Mouse (Mus musculus) liver, embryonic 12.5 days (tissue): ENCODE data around the gene Gcdh. TPM values are rescaled to one million over a fixed set of nuclear protein-coding genes. Genes with fewer than 3 reads are reported as not detected.

Experiments
- ATAC-seq: fragments of 200-750 bp; cut with Nextera tagmentation; 2 replicates; pipeline ENCODE4 v1.8.0; 2017; ENCODE audit warnings: moderate number of reproducible peaks, mild to moderate bottlenecking, moderate library complexity
- H3K27ac ChIP-seq: fragments of 300-500 bp; sonication (generic); 2 replicates; pipeline ENCODE4 v1.5.1; 2016; ENCODE audit warnings: mild to moderate bottlenecking
- H3K27me3 ChIP-seq: fragments of 300-500 bp; sonication (generic); replicated peaks from 2 replicates; pipeline ENCODE4 v1.6.1; 2016; ENCODE audit warnings: mild to moderate bottlenecking, moderate library complexity
- H3K36me3 ChIP-seq: fragments of 300-500 bp; sonication (generic); 2 replicates; pipeline ENCODE4 v1.6.1; 2016; ENCODE audit warnings: mild to moderate bottlenecking, moderate library complexity
- H3K4me1 ChIP-seq: fragments of 300-500 bp; sonication (generic); 2 replicates; pipeline ENCODE4 v1.6.1; 2016
- H3K4me2 ChIP-seq: fragments of 300-500 bp; sonication (generic); 2 replicates; pipeline ENCODE4 v1.6.1; 2016; ENCODE audit warnings: mild to moderate bottlenecking, moderate library complexity
- H3K4me3 ChIP-seq: fragments of 300-500 bp; sonication (generic); 2 replicates; pipeline ENCODE4 v1.5.1; 2016; ENCODE audit warnings: mild to moderate bottlenecking, moderate library complexity
- H3K9ac ChIP-seq: fragments of 300-500 bp; sonication (generic); 2 replicates; pipeline ENCODE4 v1.6.1; 2016; ENCODE audit warnings: mild to moderate bottlenecking, moderate library complexity
- H3K9me3 ChIP-seq: fragments of 300-500 bp; sonication (generic); replicated peaks from 2 replicates; pipeline ENCODE4 v1.6.1; 2016; ENCODE audit warnings: mild to moderate bottlenecking, moderate library complexity
- WGBS: fragments of 180-500 bp; shearing (Covaris S2); methylation state at CpG from one replicate; pipeline ENCODE4 v1.1.7; 2016; ENCODE audit not compliant: insufficient replicate concordance; 5-methylcytosine and 5-hydroxymethylcytosine counted together
- microRNA-seq: library from miRNA; unstranded; fragments of <30 nt; microRNA quantifications from one replicate; pipeline ENCODE4, GENCODE M21; 2017
- polyA plus RNA-seq: library from polyadenylated mRNA; unstranded; fragments of >200 nt; fragmentation: Nextera tagmentation; extraction: Ambion mirVana; gene quantifications from 2 replicates; pipeline ENCODE4 v1.2.1, GENCODE M21; 2016

The Gcdh gene
- polyA plus RNA-seq, 1 experiment from 2014 or later, result 44.3 TPM

DNA sequence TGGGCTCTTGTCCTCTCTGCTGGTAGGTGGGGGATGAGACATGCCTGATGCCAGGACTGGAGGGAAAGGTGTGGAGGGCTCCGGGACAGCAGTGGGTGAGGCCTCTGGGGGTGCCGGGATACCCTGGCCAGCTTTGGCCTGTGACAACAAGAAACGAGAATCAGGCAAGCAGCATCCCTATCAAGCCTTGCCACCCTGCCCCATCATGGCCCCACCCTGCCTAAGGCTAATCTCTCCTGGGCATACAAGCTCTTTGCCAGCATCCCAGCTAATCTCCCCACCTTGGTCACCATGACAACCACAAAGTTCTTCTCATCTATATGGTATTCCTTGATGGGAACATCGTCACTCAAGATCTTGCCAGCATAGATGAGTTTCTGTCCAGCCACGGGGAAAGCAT is 55.2 kb downstream of the Gcdh start:
- Histone ChIP-seq H3K4me2 (peak overlapping the region; percentile 81), H3K27ac (peak overlapping the region; percentile 96), H3K4me3 (peak overlapping the region; percentile 81), H3K27me3 (no peaks in the 10 kb centered on the region), H3K4me1 (peaks cover 91% of the 10 kb centered on the region), H3K36me3 (peaks cover 86% of the 10 kb centered on the region), H3K9me3 (no peaks in the 10 kb centered on the region), H3K9ac (peak overlapping the region; percentile 90)
- ATAC-seq, result peak; percentile 89
- WGBS, result 33% methylated on average over 5 of the region's 5 CpGs

DNA sequence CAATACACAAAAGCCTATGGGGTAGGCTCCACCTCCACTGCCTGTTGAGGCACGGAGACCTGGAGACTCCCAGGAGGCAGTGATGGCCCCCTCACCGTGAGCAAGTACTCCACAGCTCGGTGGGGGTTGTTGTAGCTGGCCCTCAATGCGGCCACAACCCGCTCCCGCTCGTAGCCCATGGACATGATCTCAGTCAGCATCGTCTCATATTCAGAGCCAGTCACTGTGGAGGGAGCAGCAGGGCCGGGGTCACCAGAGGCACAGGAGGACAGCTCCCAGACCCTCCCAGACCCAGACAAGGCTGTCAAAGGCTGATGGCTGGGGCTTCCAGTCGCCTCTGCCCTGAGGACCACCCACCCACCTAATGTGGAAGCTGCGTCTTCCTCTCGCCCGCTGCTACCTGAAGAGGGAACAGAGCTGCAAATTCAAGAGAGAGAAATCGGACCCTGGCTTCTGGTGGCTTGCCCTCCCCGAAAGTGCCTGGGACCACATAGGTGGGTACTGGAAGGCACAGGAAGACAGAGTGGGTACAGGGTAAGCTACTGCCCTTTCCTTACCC is 55.7 kb downstream of the Gcdh start:
- Histone ChIP-seq H3K27me3 (no peaks in the 10 kb centered on the region), H3K9ac (peak overlapping the region; percentile 88), H3K27ac (peak overlapping the region; percentile 96), H3K4me3 (peak overlapping the region; percentile 81), H3K4me2 (peak overlapping the region; percentile 81), H3K4me1 (peaks cover 91% of the 10 kb centered on the region), H3K9me3 (no peaks in the 10 kb centered on the region), H3K36me3 (peaks cover 84% of the 10 kb centered on the region)
- 78% methylated on average over 15 of the region's 15 CpGs for WGBS
- no peak for ATAC-seq

DNA sequence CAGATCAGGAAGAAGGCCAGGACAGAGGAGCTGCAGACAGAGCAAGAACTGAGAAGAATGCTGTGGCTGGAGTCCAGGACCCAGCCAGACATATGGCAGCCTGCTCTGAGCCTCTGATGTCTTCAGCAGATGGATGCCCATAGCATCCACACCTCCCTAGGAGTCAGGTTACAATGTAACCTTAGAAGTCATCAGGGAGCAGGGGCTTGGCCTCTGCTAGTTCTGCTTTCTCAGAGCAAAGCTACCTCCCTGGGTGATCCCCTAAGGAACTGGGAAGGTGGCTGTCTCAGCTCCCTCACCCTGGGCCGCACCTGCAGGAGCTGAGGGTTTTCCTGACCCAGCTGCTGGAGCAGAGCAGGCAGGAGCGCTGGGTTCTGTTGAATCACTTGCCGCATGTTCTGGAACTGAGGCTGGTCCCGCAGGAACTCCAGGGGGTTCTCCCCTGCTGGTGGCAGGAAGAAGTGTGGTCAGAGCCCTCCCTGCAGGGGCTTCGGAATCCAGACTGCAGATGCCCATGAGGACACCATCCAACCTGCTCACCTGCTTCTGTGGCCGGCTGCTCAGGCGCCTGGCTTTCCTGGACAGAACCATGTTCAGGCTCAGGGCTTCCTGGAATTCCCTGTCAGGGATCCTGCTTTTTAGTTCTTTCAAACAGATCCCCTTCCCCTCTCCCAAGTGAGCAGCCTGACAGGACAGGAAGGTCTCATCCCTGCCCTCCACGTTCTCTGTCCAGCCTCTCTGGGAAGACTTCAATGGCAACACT is 56.4 kb downstream of the Gcdh start:
- peak overlapping the region; percentile 88 for H3K9ac ChIP-seq
- H3K4me2 ChIP-seq, result peak overlapping the region; percentile 81
- H3K36me3 ChIP-seq, result peaks cover 77% of the 10 kb centered on the region
- peaks cover 87% of the 10 kb centered on the region for H3K4me1 ChIP-seq
- H3K27me3 ChIP-seq, result no peaks in the 10 kb centered on the region
- H3K4me3 ChIP-seq, result peak overlapping the region; percentile 81
- no peak for ATAC-seq
- WGBS, result 74% methylated on average over 8 of the region's 8 CpGs
- no peaks in the 10 kb centered on the region for H3K9me3 ChIP-seq
- peak overlapping the region; percentile 96 for H3K27ac ChIP-seq

Small RNA genes within 50 kb of the gene (microRNA-seq; reads per million reads assigned to microRNA genes)
- gene Gm24197 (not detected), gene Mir7069 (4.6 reads per million, percentile 7 among the genes with 10 or more reads in this experiment)

Other genes with a start within 250 kb of the Gcdh start
- 36.4 and 37.4 TPM in 2 replicates for gene Ier2, start 231.1 kb downstream of the Gcdh start, polyA plus RNA-seq
- 57.3 and 62.0 TPM in 2 replicates for gene Trmt1, start 207.6 kb downstream of the Gcdh start, polyA plus RNA-seq
- gene Nacc1, start 206.1 kb downstream of the Gcdh start, polyA plus RNA-seq, result 12.5 and 12.9 TPM in 2 replicates
- gene Lyl1, start 192.5 kb downstream of the Gcdh start, polyA plus RNA-seq, result 82.3 and 83.1 TPM in 2 replicates
- 11.0 and 12.0 TPM in 2 replicates for gene G430095P16Rik, start 170.9 kb downstream of the Gcdh start, polyA plus RNA-seq
- 2.8 and 2.9 TPM in 2 replicates for gene Nfix, start 93.6 kb downstream of the Gcdh start, polyA plus RNA-seq
- 3.4 and 4.3 TPM in 2 replicates for gene Dand5, start 71.1 kb downstream of the Gcdh start, polyA plus RNA-seq
- 69.9 and 71.0 TPM in 2 replicates for gene Gadd45gip1, start 62.4 kb downstream of the Gcdh start, polyA plus RNA-seq
- 274 and 281 TPM in 2 replicates for gene Rad23a, start 53.3 kb downstream of the Gcdh start, polyA plus RNA-seq
- gene Calr, start 47.0 kb downstream of the Gcdh start, polyA plus RNA-seq, result 590 and 610 TPM in 2 replicates
- gene Farsa, start 36.9 kb downstream of the Gcdh start, polyA plus RNA-seq, result 96.3 and 98.6 TPM in 2 replicates
- 110 TPM in 2 replicates for gene Syce2, start 21.8 kb downstream of the Gcdh start, polyA plus RNA-seq
- 517 and 552 TPM in 2 replicates for gene Klf1, start 8.0 kb upstream of the Gcdh start, polyA plus RNA-seq
- 10.8 and 11.4 TPM in 2 replicates for gene Dnase2a, start 14.6 kb upstream of the Gcdh start, polyA plus RNA-seq
- 0.18 TPM in 2 replicates for gene Mast1, start 43.4 kb upstream of the Gcdh start, polyA plus RNA-seq
- 0.39 and 0.60 TPM in 2 replicates for gene Rtbdn, start 53.1 kb upstream of the Gcdh start, polyA plus RNA-seq
- 1.1 TPM in 1 of 2 replicates, not detected in the other for gene Gm49661, start 75.5 kb upstream of the Gcdh start, polyA plus RNA-seq
- 1,859 and 1,895 TPM in 2 replicates for gene Prdx2, start 75.7 kb upstream of the Gcdh start, polyA plus RNA-seq
- gene Rnaseh2a, start 75.8 kb upstream of the Gcdh start, polyA plus RNA-seq, result 149 and 150 TPM in 2 replicates
- gene Junb, start 84.8 kb upstream of the Gcdh start, polyA plus RNA-seq, result 18.0 and 18.3 TPM in 2 replicates
- 10.8 and 10.9 TPM in 2 replicates for gene Hook2, start 96.7 kb upstream of the Gcdh start, polyA plus RNA-seq
- gene Best2, start 120.6 kb upstream of the Gcdh start, polyA plus RNA-seq, result not detected in 2 replicates
- 85.8 and 87.3 TPM in 2 replicates for gene Asna1, start 131.4 kb upstream of the Gcdh start, polyA plus RNA-seq
- gene Trir, start 132.9 kb upstream of the Gcdh start, polyA plus RNA-seq, result 133 and 139 TPM in 2 replicates
- gene Tnpo2, start 143.0 kb upstream of the Gcdh start, polyA plus RNA-seq, result 31.1 and 32.3 TPM in 2 replicates
- 8.5 and 9.5 TPM in 2 replicates for gene Fbxw9, start 166.1 kb upstream of the Gcdh start, polyA plus RNA-seq
- gene Gm5741, start 174.1 kb upstream of the Gcdh start, polyA plus RNA-seq, result 0.80 TPM in 1 of 2 replicates, not detected in the other
- 51.6 and 52.3 TPM in 2 replicates for gene Dhps, start 177.8 kb upstream of the Gcdh start, polyA plus RNA-seq
- gene Wdr83os, start 186.8 kb upstream of the Gcdh start, polyA plus RNA-seq, result 80.1 and 87.7 TPM in 2 replicates
- 30.8 and 33.1 TPM in 2 replicates for gene Wdr83, start 187.4 kb upstream of the Gcdh start, polyA plus RNA-seq
- 23.5 and 26.7 TPM in 2 replicates for gene Man2b1, start 189.3 kb upstream of the Gcdh start, polyA plus RNA-seq
- 0.35 and 0.66 TPM in 2 replicates for gene Zfp791, start 229.2 kb upstream of the Gcdh start, polyA plus RNA-seq